Comparison of ENCODE assay signal across 16 mouse cellular contexts in the genomic region with DNA sequence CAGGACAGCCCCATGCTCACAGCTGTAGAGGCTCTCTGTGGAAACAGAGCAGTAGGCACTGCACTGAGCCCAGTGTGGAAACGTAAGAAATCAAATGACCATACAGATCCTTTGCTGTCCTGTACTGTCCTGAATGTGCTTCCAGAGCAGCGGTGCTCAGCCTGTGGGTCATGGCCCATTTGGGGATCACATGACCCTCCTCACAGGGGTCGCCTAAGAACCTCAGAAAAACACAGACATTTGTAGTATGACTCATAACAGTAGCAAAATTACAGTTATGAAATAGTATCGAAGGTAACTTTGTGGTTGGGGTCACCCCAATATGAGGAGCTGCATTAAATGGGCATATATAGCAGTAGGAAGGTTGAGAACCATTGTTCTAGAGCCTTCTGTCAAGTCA.
"Had no signal": no experiment of that assay in that cellular context is flagged by ENCODE, and none has a peak within 500 bp of the region (broad histone marks: within the 10 kb centered on the region; RNA-seq: fewer than 3 reads in every experiment).

No protein-coding gene starts in this region.

- H3K9ac ChIP-seq: lung, embryonic 14.5 days; midbrain, embryonic 12.5 days; neural tube, embryonic 13.5 days; neural tube, embryonic 15.5 days had no signal

- H3K4me2 ChIP-seq: lung, embryonic 14.5 days; midbrain, embryonic 12.5 days; neural tube, embryonic 13.5 days; neural tube, embryonic 15.5 days had no signal

- ATAC-seq: midbrain, embryonic 16.5 days had no signal

- H3K27me3 ChIP-seq: midbrain, embryonic 12.5 days; neural tube, embryonic 13.5 days; neural tube, embryonic 15.5 days had no signal

- H3K27ac ChIP-seq: midbrain, embryonic 10.5 days; midbrain, embryonic 12.5 days; neural tube, embryonic 13.5 days; neural tube, embryonic 15.5 days had no signal

- DNase-seq: lung, adult 18-20 months; lung, embryonic 14.5 days; lung, postnatal 10 days; lung, postnatal 4 days; midbrain, embryonic 14.5 days; retina, postnatal 1 day; right cerebral cortex, postnatal 14 days; thymus, adult 18-20 months; thymus, postnatal 14 days; thymus, postnatal 36 days had no signal

- H3K9me3 ChIP-seq: midbrain, embryonic 10.5 days; midbrain, embryonic 12.5 days; neural tube, embryonic 13.5 days; neural tube, embryonic 15.5 days had no signal

- H3K4me1 ChIP-seq: midbrain, embryonic 12.5 days had no signal

- H3K4me3 ChIP-seq: midbrain, embryonic 10.5 days; midbrain, embryonic 12.5 days; myocyte; neural tube, embryonic 13.5 days; neural tube, embryonic 15.5 days had no signal
